ENCODE assay signal across 8 mouse cellular contexts in the genomic region with DNA sequence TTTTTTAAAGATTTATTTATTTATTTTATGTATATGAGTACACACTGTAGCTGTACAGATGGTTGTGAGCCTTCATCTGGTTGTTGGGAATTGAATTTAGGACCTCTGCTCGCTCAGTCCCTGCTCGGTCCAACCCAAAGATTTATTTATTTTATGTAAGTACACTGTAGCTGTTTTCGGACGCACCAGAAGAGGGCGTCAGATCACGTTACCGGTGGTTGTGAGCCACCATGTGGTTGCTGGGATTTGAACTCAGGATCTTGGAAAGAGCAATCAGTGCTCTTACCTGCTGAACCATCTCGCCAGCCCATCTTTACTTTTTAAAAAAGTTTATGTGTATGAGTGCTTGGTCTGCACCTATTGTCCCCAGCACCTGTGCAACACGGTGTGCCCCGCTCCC. TPM values are rescaled to one million over a fixed set of nuclear protein-coding genes. Genes with fewer than 3 reads are reported as not detected.
DNase-seq lines count a peak whose midpoint lies in the region; ATAC-seq and TF ChIP-seq lines count a peak whose summit lies in the region.
"Not testable (repeated sequence)": the region's sequence is repeated elsewhere in the genome, so short reads cannot be mapped to it uniquely, and the experiment has no call there.
"Had no signal": no experiment of that assay in that cellular context is flagged by ENCODE, and none has a peak within 500 bp of the region (broad histone marks: within the 10 kb centered on the region; RNA-seq: fewer than 3 reads in every experiment).

No protein-coding gene starts in this region.

- not testable (repeated sequence) for H3K4me1 ChIP-seq in bone marrow macrophage, adult 2 months (ENCODE audit: control insufficient read depth, insufficient read depth, low read length); kidney, adult 2 months (ENCODE audit: control insufficient read depth, insufficient read depth, low read length); lung, postnatal 0 days (ENCODE audit: insufficient read depth, low read depth, low read length)

- in situ Hi-C loops in Patski (cut with MboI; ENCODE audit: low pct_unique_long_range_greater_than_20kb), result loop anchor here (5.0 kb wide), 1 partner anchor 105 kb away; no protein-coding TSS in a partner anchor

- TF ChIP-seq POLR2A in bone marrow macrophage, adult 2 months (IDR thresholded peaks at IDR 0.05; ENCODE audit: borderline replicate concordance, low read depth, low read length); kidney, adult 2 months (IDR thresholded peaks at IDR 0.05; ENCODE audit: low read depth, low read length): not testable (repeated sequence)

- H3K27me3 ChIP-seq in Patski; kidney, adult 2 months (replicated peaks; ENCODE audit: control insufficient read depth, insufficient read depth, low read length); lung, postnatal 0 days (replicated peaks; ENCODE audit: insufficient read depth, low read length): not testable (repeated sequence)

- WGBS in kidney, adult 2 months, result 64% methylated on average over 10 of the region's 10 CpGs
- 55% methylated on average over 10 of the region's 10 CpGs for WGBS in lung, postnatal 0 days

- H3K9me3 ChIP-seq in lung, postnatal 0 days (ENCODE audit: low read length), result not testable (repeated sequence)

- not testable (repeated sequence) for H3K4me2 ChIP-seq in lung, postnatal 0 days (replicated peaks; ENCODE audit: low read depth, low read length)

- CTCF ChIA-PET in Patski (lab: Charles Lee), result interaction anchor here (0.7 to 9.9 kb wide), 9 partner anchors 13 to 263 kb away, joined by 3 to 169 read pairs (median 6); no protein-coding TSS in a partner anchor

- not testable (repeated sequence) for H3K36me3 ChIP-seq in kidney, adult 2 months (ENCODE audit: control insufficient read depth, insufficient read depth, low read length); lung, postnatal 0 days (ENCODE audit: insufficient read depth, low read length)

- peak; percentile 48 for TF ChIP-seq CTCF in Patski (IDR thresholded peaks at IDR 0.05)
- 0 out of 2 replicates have a peak, but pooled peaks have one; percentile 5 for TF ChIP-seq CTCF in bone marrow macrophage, adult 2 months (IDR thresholded peaks at IDR 0.05; ENCODE audit: low read depth, low read length)
- TF ChIP-seq CTCF in kidney, adult 2 months (conservative IDR thresholded peaks at IDR 0.05; ENCODE audit: insufficient read depth, insufficient read length, low read depth, low read length), result 0 out of 2 replicates have a peak, but pooled peaks have one; percentile 2
- TF ChIP-seq CTCF in lung, postnatal 0 days (IDR thresholded peaks at IDR 0.05), result peak; percentile 14; the same call in 1 of the 2 replicates

- POLR2A ChIA-PET in Patski (lab: Charles Lee), result interaction anchor here (0.5 kb wide), 1 partner anchor 18 kb away, joined by 4 read pairs; no protein-coding TSS in a partner anchor

- not testable (repeated sequence) for H3K4me3 ChIP-seq in bone marrow macrophage, adult 2 months (ENCODE audit: insufficient read depth, low read length); kidney, adult 2 months (ENCODE audit: insufficient read depth, low read depth, low read length); lung, postnatal 0 days (ENCODE audit: low read depth, low read length)

- DNase-seq in A20 (ENCODE audit: low read depth, low spot score) (peak; percentile 37), ES-CJ7 (ENCODE audit: low read depth, low spot score) (peak; percentile 50)
- DNase-seq in Patski (ENCODE audit: low read depth, low spot score); kidney, adult 2 months; lung, postnatal 0 days (ENCODE audit: low spot score): not testable (repeated sequence)
- DNase-seq in thymus, postnatal 4 days, result peak; percentile 16

- ATAC-seq in Patski; lung, postnatal 0 days: not testable (repeated sequence)

- H3K27ac ChIP-seq in bone marrow macrophage, adult 2 months (ENCODE audit: insufficient read depth, low read depth, low read length); kidney, adult 2 months (ENCODE audit: insufficient read depth, low read depth, low read length); lung, postnatal 0 days (ENCODE audit: low read length): not testable (repeated sequence)

- H3K9ac ChIP-seq in lung, postnatal 0 days (replicated peaks; ENCODE audit: low read depth), result not testable (repeated sequence)

- TF ChIP-seq EP300 in lung, postnatal 0 days (IDR thresholded peaks at IDR 0.05), result not testable (repeated sequence)

RNA-seq across cellular contexts. Expression of a gene that starts 16.8 kb away (rescaled TPM):
- 17.5 TPM for polyA plus RNA-seq in Patski (2021)
- 27.0 and 28.9 TPM in 2 replicates for polyA plus RNA-seq in bone marrow macrophage, adult 2 months (2012; ENCODE audit: insufficient read depth, insufficient read length, missing spikeins)
- polyA plus RNA-seq in kidney, adult 2 months (2012; rRNA removed), result 1.9 TPM in 2 replicates
- polyA plus RNA-seq in lung, postnatal 0 days (2015; fragmentation: Nextera tagmentation; extraction: Ambion mirVana), result 8.8 and 9.9 TPM in 2 replicates
- polyA plus RNA-seq: G1E had no signal
